Mouse (Mus musculus) CH12.LX (cell line): ENCODE data around the gene Trappc3. TPM values are rescaled to one million over a fixed set of nuclear protein-coding genes. Genes with fewer than 3 reads are reported as not detected.
A peak's percentile ranks its signal among the peaks of the same experiment; 100 is the strongest.

ENCODE experiments used
- DNase-seq: peaks from one replicate; pipeline ENCODE4 v3.0.0-alpha.2; 2013; ENCODE audit errors: extremely low read depth
- H3K27ac ChIP-seq: 2 replicates; pipeline ENCODE4 v1.5.1; 2012; ENCODE audit warnings: low read depth, mild to moderate bottlenecking, control low read depth, moderate library complexity; ENCODE audit not compliant: insufficient read depth
- H3K27me3 ChIP-seq: replicated peaks from 2 replicates; pipeline ENCODE3; 2012; ENCODE audit warnings: inconsistent platforms
- H3K36me3 ChIP-seq, 2 experiments: replicated peaks in 1 of 2; 2 replicates each; pipeline versions ENCODE3 to v1.6.1; 2012; ENCODE audit warnings: inconsistent platforms in 1 of 2, low read length in 1 of 2, mild to moderate bottlenecking in 1 of 2, mixed read lengths in 1 of 2, moderate library complexity in 1 of 2; ENCODE audit not compliant: control insufficient read depth in 1 of 2, insufficient read depth in 1 of 2
- H3K4me1 ChIP-seq, 2 experiments: 2 replicates each; pipeline ENCODE4 v1.6.1; 2012; ENCODE audit warnings: inconsistent platforms in 1 of 2, moderate library complexity in 1 of 2; ENCODE audit not compliant: insufficient read depth in 2 of 2, control insufficient read depth in 1 of 2
- H3K4me2 ChIP-seq: 2 replicates; pipeline ENCODE4 v1.6.1; 2012; ENCODE audit warnings: low read depth, mild to moderate bottlenecking, control low read depth; ENCODE audit not compliant: poor library complexity, insufficient read depth, severe bottlenecking
- H3K4me3 ChIP-seq, 3 experiments: fragments of 150-350 bp in 1 of 3; sonication (generic) in 1 of 3; replicated peaks in 1 of 3; 2 replicates each; pipeline versions ENCODE3 to v1.5.1; 2011 to 2012; ENCODE audit warnings: low read depth in 2 of 3, low read length in 2 of 3, mild to moderate bottlenecking in 2 of 3, moderate library complexity in 2 of 3, control low read depth in 1 of 3, improper control_type of control experiment in 1 of 3, inconsistent platforms in 1 of 3, mixed read lengths in 1 of 3; ENCODE audit not compliant: poor library complexity in 1 of 3
- H3K79me2 ChIP-seq: replicated peaks from 2 replicates; pipeline ENCODE4 v1.6.1; 2012; ENCODE audit warnings: mild to moderate bottlenecking, moderate library complexity; ENCODE audit not compliant: control insufficient read depth, poor library complexity, insufficient read depth, severe bottlenecking; ENCODE audit errors: extremely low read depth
- H3K9ac ChIP-seq: 2 replicates; pipeline ENCODE4 v1.6.1; 2012; ENCODE audit warnings: low read depth, mild to moderate bottlenecking, control low read depth, moderate library complexity; ENCODE audit not compliant: insufficient read depth
- H3K9me3 ChIP-seq: replicated peaks from 2 replicates; pipeline ENCODE3; 2012; ENCODE audit warnings: low read length, inconsistent platforms, mixed read lengths
- CHD2 ChIP-seq: IDR thresholded peaks from 2 replicates; pipeline ENCODE4 v1.6.1; 2011; ENCODE audit warnings: low read length, improper control_type of control experiment
- CTCF ChIP-seq, 2 experiments: IDR thresholded peaks in 1 of 2; conservative IDR thresholded peaks in 1 of 2; 2 replicates each; pipeline ENCODE4 v1.5.1; 2011 to 2012; ENCODE audit warnings: low read depth in 2 of 2, low read length in 2 of 2, improper control_type of control experiment in 1 of 2, inconsistent platforms in 1 of 2, mild to moderate bottlenecking in 1 of 2, moderate library complexity in 1 of 2
- ELF1 ChIP-seq: IDR thresholded peaks from 2 replicates; pipeline ENCODE4 v1.6.1; 2014; ENCODE audit warnings: low read depth, mild to moderate bottlenecking, inconsistent platforms, low read length, improper control_type of control experiment
- EP300 ChIP-seq: IDR thresholded peaks from 2 replicates; pipeline ENCODE4 v1.6.1; 2011; ENCODE audit warnings: low read length, improper control_type of control experiment
- ETS1 ChIP-seq: conservative IDR thresholded peaks from 2 replicates; pipeline ENCODE4 v1.6.1; 2012; ENCODE audit warnings: low read depth, mild to moderate bottlenecking, inconsistent platforms, low read length, improper control_type of control experiment, moderate library complexity
- HCFC1 ChIP-seq: IDR thresholded peaks from 2 replicates; pipeline ENCODE4 v1.6.1; 2012; ENCODE audit warnings: low read depth, mild to moderate bottlenecking, inconsistent platforms, low read length, improper control_type of control experiment
- IRF4 ChIP-seq: IDR thresholded peaks from 2 replicates; pipeline ENCODE4 v1.6.1; 2014; ENCODE audit warnings: low read depth, mild to moderate bottlenecking, inconsistent platforms, low read length, improper control_type of control experiment
- JUN ChIP-seq: IDR thresholded peaks from 2 replicates; pipeline ENCODE4 v1.6.1; 2011; ENCODE audit warnings: low read depth, mild to moderate bottlenecking, low read length, improper control_type of control experiment, moderate library complexity; ENCODE audit not compliant: insufficient read depth
- MAX ChIP-seq: IDR thresholded peaks from 2 replicates; pipeline ENCODE4 v1.6.1; 2011; ENCODE audit warnings: low read length, improper control_type of control experiment
- MAZ ChIP-seq: IDR thresholded peaks from 2 replicates; pipeline ENCODE4 v1.6.1; 2012; ENCODE audit warnings: low read depth, mild to moderate bottlenecking, inconsistent platforms, low read length, improper control_type of control experiment, moderate library complexity
- MEF2A ChIP-seq: IDR thresholded peaks from 2 replicates; pipeline ENCODE4 v1.6.1; 2014; ENCODE audit warnings: low read depth, mild to moderate bottlenecking, inconsistent platforms, low read length, improper control_type of control experiment, borderline replicate concordance
- NELFE ChIP-seq: IDR thresholded peaks from 2 replicates; pipeline ENCODE4 v1.6.1; 2011; ENCODE audit warnings: low read depth, low read length, improper control_type of control experiment
- NRF1 ChIP-seq: IDR thresholded peaks from 2 replicates; pipeline ENCODE4 v1.6.1; 2014; ENCODE audit warnings: low read depth, mild to moderate bottlenecking, inconsistent platforms, low read length, improper control_type of control experiment, moderate library complexity
- RAD21 ChIP-seq: IDR thresholded peaks from 2 replicates; pipeline ENCODE4 v1.6.1; 2011; ENCODE audit warnings: low read depth, mild to moderate bottlenecking, low read length, improper control_type of control experiment, moderate library complexity
- RCOR1 ChIP-seq: conservative IDR thresholded peaks from 2 replicates; pipeline ENCODE4 v1.6.1; 2012; ENCODE audit warnings: low read depth, mild to moderate bottlenecking, inconsistent platforms, low read length, improper control_type of control experiment
- SIN3A ChIP-seq: IDR thresholded peaks from 2 replicates; pipeline ENCODE4 v1.6.1; 2012; ENCODE audit warnings: low read length, improper control_type of control experiment, inconsistent platforms
- TBP ChIP-seq: conservative IDR thresholded peaks from 2 replicates; pipeline ENCODE4 v1.6.1; 2011; ENCODE audit warnings: low read depth, low read length, improper control_type of control experiment
- TCF12 ChIP-seq: IDR thresholded peaks from 2 replicates; pipeline ENCODE4 v1.6.1; 2014; ENCODE audit warnings: low read depth, mild to moderate bottlenecking, inconsistent platforms, low read length, improper control_type of control experiment
- UBTF ChIP-seq: IDR thresholded peaks from 2 replicates; pipeline ENCODE4 v1.6.1; 2012; ENCODE audit warnings: low read depth, mild to moderate bottlenecking, inconsistent platforms, low read length, improper control_type of control experiment, moderate library complexity
- USF1 ChIP-seq: IDR thresholded peaks from 2 replicates; pipeline ENCODE4 v1.6.1; 2014; ENCODE audit warnings: low read depth, mild to moderate bottlenecking, inconsistent platforms, low read length, improper control_type of control experiment
- ZC3H11A ChIP-seq: IDR thresholded peaks from 2 replicates; pipeline ENCODE4 v1.6.1; 2012; ENCODE audit warnings: low read depth, mild to moderate bottlenecking, inconsistent platforms, low read length, improper control_type of control experiment
- ZKSCAN1 ChIP-seq: IDR thresholded peaks from 2 replicates; pipeline ENCODE4 v1.6.1; 2012; ENCODE audit warnings: low read depth, inconsistent platforms, low read length, improper control_type of control experiment, borderline replicate concordance
- ZMIZ1 ChIP-seq: IDR thresholded peaks from 2 replicates; pipeline ENCODE4 v1.6.1; 2012; ENCODE audit warnings: low read depth, mild to moderate bottlenecking, inconsistent platforms, low read length, improper control_type of control experiment
- dilution Hi-C: fragments of 300-500 bp; cut with MboI; formaldehyde crosslinking; loops from 2 replicates; pipeline ENCODE4 v1.14.3; 2020; ENCODE audit warnings: low sequenced_read_pairs; ENCODE audit not compliant: extremely low pct_unique_long_range_greater_than_20kb, extremely low pct_ligation_motif_present
- in situ Hi-C: fragments of 300-500 bp; cut with MboI; formaldehyde crosslinking; loops from 3 replicates; pipeline ENCODE4 v1.14.3; 2019; ENCODE audit warnings: low sequenced_read_pairs, low pct_ligation_motif_present, low pct_unique_long_range_greater_than_20kb, mixed read lengths
- polyA plus RNA-seq: library from polyadenylated mRNA; unstranded; fragments of >175 nt; gene quantifications from 2 replicates; pipeline ENCODE4 v1.2.1, GENCODE M21; 2012; ENCODE audit warnings: low read depth; ENCODE audit not compliant: insufficient read length
- total RNA-seq, 2 experiments: library from RNA; depleted of rRNA; stranded (reverse); fragments of 300-350 nt in 1 of 2; fragments of >200 nt in 1 of 2; gene quantifications; 2 replicates each; pipeline ENCODE4 v1.2.3; 2012 to 2014

Gene Trappc3
- total and polyA plus RNA-seq, 3 experiments: 72.7 to 94.8 (median 74.1) TPM

GRCm38 (mm10) chr4:126222631-126223030, 39.5 kb upstream of the Trappc3 start:
- no peaks in the 10 kb centered on the region for H3K27me3 ChIP-seq
- H3K27ac ChIP-seq: no peak overlapping the region
- H3K4me1 ChIP-seq: peaks cover 10 to 26% of the 10 kb centered on the region in 2 experiments
- DNase-seq: no peak
- H3K79me2 ChIP-seq: no peaks in the 10 kb centered on the region
- in situ Hi-C loops: no loop called here
- dilution Hi-C loops: no loop called here
- no peak overlapping the region for H3K4me2 ChIP-seq
- TF ChIP-seq RCOR1: no peak
- no peak for TF ChIP-seq USF1
- TF ChIP-seq TBP: peak; percentile 85
- H3K4me3 ChIP-seq: no peak overlapping the region
- H3K9me3 ChIP-seq: no peaks in the 10 kb centered on the region
- H3K36me3 ChIP-seq: no peaks in the 10 kb centered on the region
- H3K9ac ChIP-seq: no peak overlapping the region

GRCm38 (mm10) chr4:126226640-126227039, 35.5 kb upstream of the Trappc3 start:
- in situ Hi-C loops (loop anchor here (5.0 kb wide), 2 partner anchors 36 to 76 kb away; partner anchors contain the start of gene Trappc3), dilution Hi-C loops (no loop called here)
- no peaks in the 10 kb centered on the region for H3K79me2 ChIP-seq
- H3K36me3 ChIP-seq: peaks cover 4 to 20% of the 10 kb centered on the region in 2 experiments
- no peak overlapping the region for H3K27ac ChIP-seq
- no peak for DNase-seq
- H3K9me3 ChIP-seq: no peaks in the 10 kb centered on the region
- no peaks in the 10 kb centered on the region for H3K27me3 ChIP-seq
- H3K4me2 ChIP-seq: no peak overlapping the region
- TF ChIP-seq MAZ: no peak
- TF ChIP-seq MEF2A: no peak
- TF ChIP-seq ZMIZ1: no peak
- TF ChIP-seq USF1: no peak
- TF ChIP-seq IRF4: no peak
- no peak for TF ChIP-seq MAX
- no peak for TF ChIP-seq ETS1
- no peak for TF ChIP-seq CHD2
- peaks cover 13 to 43% of the 10 kb centered on the region in 2 experiments for H3K4me1 ChIP-seq
- no peak overlapping the region for H3K9ac ChIP-seq
- no peak overlapping the region for H3K4me3 ChIP-seq

- in situ Hi-C loops: loop anchor here (5.0 kb wide), 2 partner anchors 35 to 75 kb away; partner anchors contain the start of gene Trappc3
- Histone ChIP-seq H3K27ac (no peak overlapping the region), H3K4me2 (peak overlapping the region; percentile 59), H3K4me1 (peaks cover 13 to 49% of the 10 kb centered on the region in 2 experiments), H3K79me2 (no peaks in the 10 kb centered on the region), H3K9me3 (no peaks in the 10 kb centered on the region), H3K27me3 (no peaks in the 10 kb centered on the region), H3K9ac (no peak overlapping the region), H3K36me3 (peaks cover 6 to 26% of the 10 kb centered on the region in 2 experiments), H3K4me3 (no peak overlapping the region)
- DNase-seq: peak; percentile 91
- dilution Hi-C loops: no loop called here
- TF ChIP-seq SIN3A (peak; percentile 71), TCF12 (no peak), IRF4 (peak; percentile 57), ZC3H11A (peak; percentile 98), ZKSCAN1 (no peak), CTCF (conservative IDR thresholded peaks at IDR 0.05 in 1 of 2, IDR thresholded peaks at IDR 0.05 in 1 of 2; ENCODE audit: low read depth in 2 of 2, low read length in 2 of 2) (peak; percentile 68 to 99), ELF1 (peak; percentile 39; the same call in 1 of the 2 replicates), HCFC1 (peak; percentile 47; the same call in 1 of the 2 replicates), NELFE (peak; percentile 45; the same call in 1 of the 2 replicates), UBTF (no peak), USF1 (no peak), EP300 (no peak), JUN (0 out of 2 replicates have a peak, but pooled peaks have one; percentile 15), NRF1 (0 out of 2 replicates have a peak, but pooled peaks have one; percentile 40), RCOR1 (no peak), RAD21 (peak; percentile 100), MEF2A (peak; percentile 53; the same call in 1 of the 2 replicates)
Measured at GRCm38 (mm10) chr4:126227077-126227761, 34.9 kb upstream of the Trappc3 start.
